Mouse (Mus musculus) layer of hippocampus, adult 9-10 months (tissue): ENCODE data around the gene Slco3a1.
"Not testable (repeated sequence)": the region's sequence is repeated elsewhere in the genome, so short reads cannot be mapped to it uniquely, and the experiment has no call there.

Source experiments
- DNase-seq: peaks from one replicate; pipeline ENCODE4 v3.0.0; 2022; ENCODE audit warnings: low spot score

Slco3a1 gene

GRCm38 (mm10) chr7:74429252-74429651 is 125.3 kb downstream of the Slco3a1 start:
- no peak for DNase-seq

DNA sequence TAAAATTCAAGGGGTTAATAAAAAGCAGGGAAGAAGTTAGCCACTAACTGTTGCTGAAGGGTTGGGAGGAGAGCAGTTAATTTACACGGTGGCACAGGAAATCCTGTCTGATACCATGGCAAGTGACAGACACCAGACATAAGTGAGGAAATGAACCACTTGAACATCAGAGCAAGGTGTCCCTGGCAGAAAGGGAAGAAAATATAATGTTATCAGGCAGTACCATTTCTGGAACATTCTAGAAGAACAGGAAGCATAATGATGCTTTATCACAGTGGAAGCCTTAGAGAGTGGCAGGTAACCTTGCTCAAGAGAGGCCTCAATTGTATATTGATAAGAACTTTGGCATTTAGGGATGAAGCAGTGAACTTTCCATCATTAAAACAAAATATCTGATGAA is 127.4 kb downstream of the Slco3a1 start:
- DNase-seq, result no peak

- no peak for DNase-seq
Observed at GRCm38 (mm10) chr7:74425941-74426340, 128.6 kb downstream of the Slco3a1 start.

- no peak for DNase-seq
Observed at GRCm38 (mm10) chr7:74423928-74424850, 130.4 kb downstream of the Slco3a1 start.

- DNase-seq, result no peak
Observed at GRCm38 (mm10) chr7:74423316-74423715, 131.3 kb downstream of the Slco3a1 start.

DNA sequence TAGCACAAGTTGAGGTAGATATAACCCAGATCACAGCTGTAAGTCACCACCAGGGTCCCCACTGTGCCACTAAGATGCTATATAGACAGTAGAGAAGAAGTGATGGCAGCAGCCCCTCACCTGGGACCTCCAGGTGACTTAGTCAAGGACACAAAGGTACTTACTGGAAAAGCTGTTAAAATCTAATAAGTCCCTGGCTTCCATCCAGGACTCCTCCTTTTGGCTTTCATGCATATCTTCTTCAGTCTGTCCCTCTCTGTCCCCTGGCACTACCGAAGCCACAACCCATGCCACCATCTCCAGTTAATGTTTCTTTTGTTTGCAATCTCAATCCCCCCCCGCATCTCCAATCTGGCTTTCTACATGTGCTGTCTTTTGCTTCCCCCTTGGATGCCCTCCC is 131.8 kb downstream of the Slco3a1 start:
- DNase-seq, result no peak

GRCm38 (mm10) chr7:74422002-74422401 is 132.6 kb downstream of the Slco3a1 start:
- DNase-seq, result no peak

- DNase-seq, result no peak
Observed at GRCm38 (mm10) chr7:74421591-74421990, 133.0 kb downstream of the Slco3a1 start.

GRCm38 (mm10) chr7:74419706-74420105 is 134.9 kb downstream of the Slco3a1 start:
- DNase-seq, result no peak

GRCm38 (mm10) chr7:74417009-74417408 is 137.6 kb downstream of the Slco3a1 start:
- DNase-seq, result no peak

- DNase-seq, result no peak
Observed at GRCm38 (mm10) chr7:74415241-74415640, 139.3 kb downstream of the Slco3a1 start.

DNA sequence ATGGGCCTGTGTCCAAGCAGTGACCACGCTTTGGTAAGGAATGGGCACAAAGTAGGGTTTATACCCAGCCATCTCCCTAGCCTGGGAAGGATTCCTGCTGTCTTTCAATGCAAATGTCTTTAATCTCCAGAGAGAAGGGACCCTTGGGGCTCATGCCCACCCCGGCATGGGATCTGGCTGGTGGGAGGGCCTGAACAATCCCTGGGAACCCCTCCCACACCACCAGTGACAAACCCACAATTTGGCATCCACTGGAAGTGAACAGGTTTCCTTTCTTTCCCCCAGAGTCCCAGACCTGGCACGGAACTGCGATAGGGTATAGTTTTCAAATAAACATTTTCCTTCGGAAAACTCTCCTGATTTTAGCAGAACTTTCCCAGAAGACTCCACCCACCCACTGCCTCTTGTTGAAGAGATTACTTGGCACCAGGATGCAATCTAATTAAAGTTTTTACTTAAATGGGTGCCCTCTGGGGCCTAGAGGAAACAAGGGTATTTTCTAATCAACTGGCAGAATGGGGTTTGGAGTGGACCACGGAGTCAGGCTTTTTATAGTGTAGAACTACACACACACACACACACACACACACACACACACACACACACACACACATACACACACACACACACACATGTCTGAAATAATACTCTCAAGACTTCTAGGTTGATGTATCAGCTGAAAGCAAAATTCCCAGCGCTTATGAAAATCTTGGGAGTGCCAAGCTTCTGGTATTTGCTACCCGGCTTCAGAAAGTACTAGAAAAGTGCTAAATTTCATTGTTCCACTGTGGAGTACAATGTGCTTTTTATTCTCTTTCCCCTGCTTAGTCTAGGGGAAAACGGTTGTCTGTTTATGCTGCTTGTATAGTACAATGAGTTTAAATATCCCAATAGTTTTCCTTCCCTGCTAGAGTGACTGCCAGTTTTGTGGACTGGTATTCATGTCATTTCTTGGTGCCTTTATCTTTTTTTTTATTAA is 140.6 kb downstream of the Slco3a1 start:
- DNase-seq, result no peak

GRCm38 (mm10) chr7:74408601-74409323 is 145.8 kb downstream of the Slco3a1 start:
- DNase-seq, result no peak

- DNase-seq, result not testable (repeated sequence)
Observed at GRCm38 (mm10) chr7:74407851-74408250, 146.7 kb downstream of the Slco3a1 start.

DNA sequence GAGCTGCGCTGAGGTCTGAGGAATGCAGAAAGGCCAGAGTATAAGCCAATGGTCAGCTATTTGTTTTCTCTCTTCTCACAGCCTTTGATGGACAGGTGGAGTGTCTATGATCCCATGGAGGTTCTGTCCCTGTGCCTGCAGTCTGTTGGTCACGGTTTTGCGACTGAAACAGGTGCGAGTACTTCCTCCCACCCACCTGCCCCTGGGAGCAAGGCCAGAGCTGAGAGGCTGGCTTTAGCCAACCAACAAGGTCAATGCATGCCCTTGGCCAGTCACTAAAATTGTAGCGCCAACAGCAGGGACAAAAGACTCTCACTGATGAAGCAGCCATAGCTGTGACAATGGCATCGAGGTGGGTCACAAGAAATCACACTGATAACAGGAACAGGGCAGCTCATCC is 154.9 kb downstream of the Slco3a1 start:
- no peak for DNase-seq

GRCm38 (mm10) chr7:74399154-74399553 is 155.4 kb downstream of the Slco3a1 start:
- no peak for DNase-seq

- DNase-seq, result no peak
Observed at GRCm38 (mm10) chr7:74398326-74398725, 156.3 kb downstream of the Slco3a1 start.

DNA sequence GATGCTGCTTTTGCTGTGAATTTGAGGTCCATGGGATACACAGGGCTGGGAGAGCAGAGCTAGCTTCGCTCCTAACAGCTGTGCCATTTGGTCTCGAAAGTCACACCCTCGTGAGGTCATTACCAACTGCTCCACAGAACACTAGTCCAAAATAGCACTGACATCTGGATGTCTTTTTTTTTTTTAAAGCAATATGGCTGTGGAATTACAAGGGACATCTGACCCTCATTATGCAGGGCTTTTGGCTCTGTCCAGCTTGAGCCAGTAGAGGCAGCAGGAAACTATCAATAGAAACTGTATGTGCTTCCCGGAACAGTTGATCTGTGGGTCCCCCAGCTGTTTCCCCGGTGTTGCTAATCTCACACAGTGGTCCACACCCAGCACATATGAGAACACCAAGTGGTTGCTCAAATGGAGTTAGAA is 163.1 kb downstream of the Slco3a1 start:
- DNase-seq, result no peak

GRCm38 (mm10) chr7:74389570-74389969 is 165.0 kb downstream of the Slco3a1 start:
- DNase-seq, result no peak

GRCm38 (mm10) chr7:74386257-74386656 is 168.3 kb downstream of the Slco3a1 start:
- no peak for DNase-seq

- no peak for DNase-seq
Observed at GRCm38 (mm10) chr7:74383040-74383666, 171.4 kb downstream of the Slco3a1 start.
